Mouse (Mus musculus): ENCODE results near the gene Cant1. TPM values are rescaled to one million over a fixed set of nuclear protein-coding genes. Genes with fewer than 3 reads are reported as not detected.
"Not testable (repeated sequence)": the region's sequence is repeated elsewhere in the genome, so short reads cannot be mapped to it uniquely, and the experiment has no call there.

The Cant1 gene
- polyA plus RNA-seq, 1 experiment from 2014 or later: 27.7 TPM

GRCm38 (mm10) chr11:118397806-118398530, 20.9 kb downstream of the Cant1 start:
- WGBS: 92% methylated on average over 26 of the region's 26 CpGs
- H3K9me3 ChIP-seq (ENCODE audit: control insufficient read depth, low read length): no peaks in the 10 kb centered on the region
- H3K27me3 ChIP-seq (ENCODE audit: control insufficient read depth, insufficient read depth, low read length): no peaks in the 10 kb centered on the region
- no peak overlapping the region for H3K27ac ChIP-seq (ENCODE audit: low read depth, low read length)
- no peak for DNase-seq (ENCODE audit: low spot score)
- no peaks in the 10 kb centered on the region for H3K36me3 ChIP-seq (ENCODE audit: control insufficient read depth, insufficient read depth, low read length)
- H3K4me2 ChIP-seq (ENCODE audit: low read depth): no peak overlapping the region
- no peak overlapping the region for H3K4me3 ChIP-seq (ENCODE audit: low read depth, low read length)
- ATAC-seq (ENCODE audit: insufficient read depth, low FRiP score, low TSS enrichment): no peak
- 0 out of 2 replicates have a peak, but pooled peaks cover 2% of the 10 kb centered on the region for H3K4me1 ChIP-seq (ENCODE audit: control insufficient read depth, insufficient read depth, low read length)
- H3K9ac ChIP-seq (ENCODE audit: low read length): no peak overlapping the region

- H3K9ac ChIP-seq (ENCODE audit: low read length): no peak overlapping the region; the same call in 1 of the 2 replicates
- ATAC-seq (ENCODE audit: insufficient read depth, low FRiP score, low TSS enrichment): no peak
Observed at GRCm38 (mm10) chr11:118394538-118394937, 24.3 kb downstream of the Cant1 start.

GRCm38 (mm10) chr11:118393991-118394390, 24.9 kb downstream of the Cant1 start:
- H3K27me3 ChIP-seq (ENCODE audit: control insufficient read depth, insufficient read depth, low read length): no peaks in the 10 kb centered on the region
- no peak overlapping the region for H3K9ac ChIP-seq (ENCODE audit: low read length)
- H3K36me3 ChIP-seq (ENCODE audit: control insufficient read depth, insufficient read depth, low read length): no peaks in the 10 kb centered on the region
- H3K9me3 ChIP-seq (ENCODE audit: control insufficient read depth, low read length): no peaks in the 10 kb centered on the region
- no peak for DNase-seq (ENCODE audit: low spot score)
- 84% methylated on average over 5 of the region's 5 CpGs for WGBS
- H3K4me3 ChIP-seq (ENCODE audit: low read depth, low read length): no peak overlapping the region
- no peak overlapping the region for H3K27ac ChIP-seq (ENCODE audit: low read depth, low read length)
- ATAC-seq (ENCODE audit: insufficient read depth, low FRiP score, low TSS enrichment): no peak
- H3K4me2 ChIP-seq (ENCODE audit: low read depth): no peak overlapping the region
- H3K4me1 ChIP-seq (ENCODE audit: control insufficient read depth, insufficient read depth, low read length): no peaks in the 10 kb centered on the region

More at GRCm38 (mm10) chr11:118394538-118394937, 24.3 kb downstream of the Cant1 start:
- DNase-seq (ENCODE audit: low spot score): no peak
- WGBS: 60% methylated on average over 6 of the region's 6 CpGs
- no peaks in the 10 kb centered on the region for H3K27me3 ChIP-seq (ENCODE audit: control insufficient read depth, insufficient read depth, low read length)
- H3K4me1 ChIP-seq (ENCODE audit: control insufficient read depth, insufficient read depth, low read length): no peaks in the 10 kb centered on the region
- no peaks in the 10 kb centered on the region for H3K9me3 ChIP-seq (ENCODE audit: control insufficient read depth, low read length)
- H3K36me3 ChIP-seq (ENCODE audit: control insufficient read depth, insufficient read depth, low read length): no peaks in the 10 kb centered on the region
- H3K4me2 ChIP-seq (ENCODE audit: low read depth): no peak overlapping the region
- no peak overlapping the region for H3K4me3 ChIP-seq (ENCODE audit: low read depth, low read length)
- H3K27ac ChIP-seq (ENCODE audit: low read depth, low read length): no peak overlapping the region

- not testable (repeated sequence) for H3K27me3 ChIP-seq (ENCODE audit: control insufficient read depth, insufficient read depth, low read length); DNase-seq (ENCODE audit: low spot score); H3K9ac ChIP-seq (ENCODE audit: low read length); H3K9me3 ChIP-seq (ENCODE audit: control insufficient read depth, low read length); H3K4me1 ChIP-seq (ENCODE audit: control insufficient read depth, insufficient read depth, low read length); H3K4me3 ChIP-seq (ENCODE audit: low read depth, low read length); ATAC-seq (ENCODE audit: insufficient read depth, low FRiP score, low TSS enrichment); H3K4me2 ChIP-seq (ENCODE audit: low read depth); H3K36me3 ChIP-seq (ENCODE audit: control insufficient read depth, insufficient read depth, low read length); H3K27ac ChIP-seq (ENCODE audit: low read depth, low read length)
- WGBS: 95% methylated on average over 13 of the region's 13 CpGs
Observed at GRCm38 (mm10) chr11:118387816-118388215, 31.1 kb downstream of the Cant1 start.

- H3K4me1 ChIP-seq (ENCODE audit: control insufficient read depth, insufficient read depth, low read length): no peaks in the 10 kb centered on the region; the same call in 1 of the 2 replicates
- 49% methylated on average over 11 of the region's 11 CpGs for WGBS
- H3K9me3 ChIP-seq (ENCODE audit: control insufficient read depth, low read length): no peaks in the 10 kb centered on the region
- DNase-seq (ENCODE audit: low spot score) (peak; percentile 79), ATAC-seq (ENCODE audit: insufficient read depth, low FRiP score, low TSS enrichment) (no peak)
- H3K9ac ChIP-seq (ENCODE audit: low read length): no peak overlapping the region
- no peaks in the 10 kb centered on the region for H3K36me3 ChIP-seq (ENCODE audit: control insufficient read depth, insufficient read depth, low read length)
- H3K4me2 ChIP-seq (ENCODE audit: low read depth): no peak overlapping the region
- no peaks in the 10 kb centered on the region for H3K27me3 ChIP-seq (ENCODE audit: control insufficient read depth, insufficient read depth, low read length)
- H3K27ac ChIP-seq (ENCODE audit: low read depth, low read length): no peak overlapping the region
- no peak overlapping the region for H3K4me3 ChIP-seq (ENCODE audit: low read depth, low read length)
Observed at GRCm38 (mm10) chr11:118379251-118380009, 39.5 kb downstream of the Cant1 start.

GRCm38 (mm10) chr11:118378656-118379055, 40.2 kb downstream of the Cant1 start:
- Histone ChIP-seq H3K4me3 (ENCODE audit: low read depth, low read length) (no peak overlapping the region), H3K36me3 (ENCODE audit: control insufficient read depth, insufficient read depth, low read length) (no peaks in the 10 kb centered on the region), H3K4me1 (ENCODE audit: control insufficient read depth, insufficient read depth, low read length) (no peaks in the 10 kb centered on the region; the same call in 1 of the 2 replicates), H3K4me2 (ENCODE audit: low read depth) (no peak overlapping the region), H3K27ac (ENCODE audit: low read depth, low read length) (no peak overlapping the region), H3K27me3 (ENCODE audit: control insufficient read depth, insufficient read depth, low read length) (no peaks in the 10 kb centered on the region), H3K9ac (ENCODE audit: low read length) (no peak overlapping the region), H3K9me3 (ENCODE audit: control insufficient read depth, low read length) (no peaks in the 10 kb centered on the region)
- 82% methylated on average over 6 of the region's 6 CpGs for WGBS
- DNase-seq (ENCODE audit: low spot score) (no peak), ATAC-seq (ENCODE audit: insufficient read depth, low FRiP score, low TSS enrichment) (no peak)

GRCm38 (mm10) chr11:118376323-118376722, 42.6 kb downstream of the Cant1 start:
- not testable (repeated sequence) for H3K27ac ChIP-seq (ENCODE audit: low read depth, low read length); H3K27me3 ChIP-seq (ENCODE audit: control insufficient read depth, insufficient read depth, low read length); H3K4me3 ChIP-seq (ENCODE audit: low read depth, low read length); H3K4me2 ChIP-seq (ENCODE audit: low read depth); DNase-seq (ENCODE audit: low spot score); H3K36me3 ChIP-seq (ENCODE audit: control insufficient read depth, insufficient read depth, low read length); H3K4me1 ChIP-seq (ENCODE audit: control insufficient read depth, insufficient read depth, low read length); H3K9ac ChIP-seq (ENCODE audit: low read length); ATAC-seq (ENCODE audit: insufficient read depth, low FRiP score, low TSS enrichment); H3K9me3 ChIP-seq (ENCODE audit: control insufficient read depth, low read length)

GRCm38 (mm10) chr11:118375881-118376280, 43.0 kb downstream of the Cant1 start:
- DNase-seq (ENCODE audit: low spot score) (no peak), ATAC-seq (ENCODE audit: insufficient read depth, low FRiP score, low TSS enrichment) (no peak)
- no peak overlapping the region for H3K9ac ChIP-seq (ENCODE audit: low read length)
- H3K27me3 ChIP-seq (ENCODE audit: control insufficient read depth, insufficient read depth, low read length): no peaks in the 10 kb centered on the region
- H3K27ac ChIP-seq (ENCODE audit: low read depth, low read length): no peak overlapping the region
- no peaks in the 10 kb centered on the region for H3K36me3 ChIP-seq (ENCODE audit: control insufficient read depth, insufficient read depth, low read length)
- H3K9me3 ChIP-seq (ENCODE audit: control insufficient read depth, low read length): no peaks in the 10 kb centered on the region
- H3K4me1 ChIP-seq (ENCODE audit: control insufficient read depth, insufficient read depth, low read length): no peaks in the 10 kb centered on the region; the same call in 1 of the 2 replicates
- no peak overlapping the region for H3K4me2 ChIP-seq (ENCODE audit: low read depth)
- 80% methylated on average over 5 of the region's 5 CpGs for WGBS
- no peak overlapping the region for H3K4me3 ChIP-seq (ENCODE audit: low read depth, low read length)

All from neural tube, embryonic 11.5 days (tissue).